Mouse (Mus musculus) heart, adult 11 months (tissue): ENCODE results near the gene Ccdc126.
A peak's percentile ranks its signal among the peaks of the same experiment; 100 is the strongest.

ENCODE experiments used
- DNase-seq: peaks from one replicate; pipeline ENCODE4 v3.0.0; 2022

The Ccdc126 gene

GRCm38 (mm10) chr6:49318966-49319594 lies at the start of gene Ccdc126:
Ccdc126 (plus strand) TSS chr6:49319274.
- peak; percentile 100 for DNase-seq

DNA sequence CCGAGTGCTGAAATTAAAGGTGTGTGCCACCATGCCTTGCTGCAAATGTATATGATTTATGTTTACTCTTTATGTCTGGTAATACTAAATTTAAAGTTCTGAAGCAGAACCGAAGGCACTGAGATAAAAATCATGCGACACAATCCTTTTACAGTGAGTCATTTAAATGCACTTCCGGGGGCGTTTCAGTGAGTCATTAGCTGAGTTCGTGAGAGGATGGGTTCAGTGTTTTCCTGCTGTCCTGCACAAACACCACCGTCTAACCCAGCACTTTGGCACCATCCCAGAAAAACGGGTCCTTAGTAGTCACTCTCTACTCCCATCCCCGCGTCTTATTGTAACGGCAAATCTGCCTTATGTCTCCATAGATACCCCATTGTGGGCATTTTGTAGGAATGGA lies 49.2 kb upstream of the Ccdc126 start:
- DNase-seq, result peak; percentile 43

GRCm38 (mm10) chr6:49271815-49272214 lies 47.3 kb upstream of the Ccdc126 start:
- peak; percentile 56 for DNase-seq

GRCm38 (mm10) chr6:49272863-49273262 lies 46.2 kb upstream of the Ccdc126 start:
- no peak for DNase-seq

- DNase-seq, result no peak
Measured at GRCm38 (mm10) chr6:49273934-49274333, 45.1 kb upstream of the Ccdc126 start.

- no peak for DNase-seq
Measured at GRCm38 (mm10) chr6:49274416-49275091, 44.5 kb upstream of the Ccdc126 start.

DNA sequence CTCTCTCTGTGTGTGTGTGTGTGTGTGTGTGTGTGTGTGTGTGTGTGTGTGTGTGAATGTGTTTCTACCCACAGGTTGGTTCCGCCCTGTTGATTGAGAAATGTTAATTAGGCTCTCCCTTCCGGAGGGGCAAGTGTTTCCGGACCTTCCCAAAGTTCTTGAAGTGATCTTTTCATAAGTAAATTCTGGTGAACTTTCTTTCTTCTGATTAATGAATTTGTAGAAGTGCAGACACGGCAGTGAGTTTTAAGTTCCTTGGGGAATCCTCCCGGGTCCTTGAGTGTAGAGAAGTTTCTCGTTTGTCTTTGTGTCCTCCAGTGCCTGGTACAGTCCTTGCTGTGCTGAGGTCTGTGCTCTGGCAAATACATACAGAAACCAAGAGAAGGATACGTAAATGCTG lies 43.8 kb upstream of the Ccdc126 start:
- DNase-seq, result peak; percentile 14

- peak; percentile 39 for DNase-seq
Measured at GRCm38 (mm10) chr6:49280942-49281341, 38.1 kb upstream of the Ccdc126 start.

DNA sequence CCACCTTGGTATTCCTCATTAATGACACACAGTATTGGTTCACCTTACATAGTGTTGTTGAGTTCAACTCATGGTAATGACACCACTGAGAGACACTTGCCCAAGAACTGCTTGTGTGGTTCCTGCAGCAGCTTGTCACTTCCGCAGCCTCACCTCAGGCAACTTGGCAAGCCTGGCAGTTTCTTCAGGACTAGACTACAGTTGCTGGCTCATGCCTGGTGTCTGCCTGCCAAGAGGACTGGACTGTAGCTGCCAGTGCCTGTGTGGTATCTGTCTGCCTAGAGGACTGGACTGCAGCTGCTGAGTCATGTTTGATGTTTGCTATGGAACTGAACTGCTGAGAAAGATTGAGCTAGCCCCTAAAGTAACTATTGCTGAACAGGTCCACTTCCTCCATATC lies 37.0 kb upstream of the Ccdc126 start:
- DNase-seq, result peak; percentile 96

DNA sequence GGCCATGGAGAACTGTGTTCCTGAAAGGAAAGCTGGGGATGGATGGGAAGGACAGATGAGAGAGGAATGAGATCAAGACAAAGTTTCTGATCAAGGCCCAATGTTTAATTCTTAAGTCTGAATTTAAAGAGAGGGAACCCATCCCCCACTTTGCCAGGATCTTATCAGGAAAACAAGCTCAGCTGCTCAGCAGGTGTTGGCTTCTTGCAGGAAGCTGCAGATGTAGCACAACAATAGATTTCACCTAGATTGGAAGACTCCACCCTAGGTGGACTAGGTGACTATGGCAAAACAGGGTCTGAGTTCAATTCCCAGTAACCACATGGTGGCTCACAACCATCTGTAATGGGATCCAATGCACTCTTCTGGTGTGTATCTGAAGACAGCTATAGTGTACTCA lies 20.8 kb upstream of the Ccdc126 start:
- peak; percentile 50 for DNase-seq

DNA sequence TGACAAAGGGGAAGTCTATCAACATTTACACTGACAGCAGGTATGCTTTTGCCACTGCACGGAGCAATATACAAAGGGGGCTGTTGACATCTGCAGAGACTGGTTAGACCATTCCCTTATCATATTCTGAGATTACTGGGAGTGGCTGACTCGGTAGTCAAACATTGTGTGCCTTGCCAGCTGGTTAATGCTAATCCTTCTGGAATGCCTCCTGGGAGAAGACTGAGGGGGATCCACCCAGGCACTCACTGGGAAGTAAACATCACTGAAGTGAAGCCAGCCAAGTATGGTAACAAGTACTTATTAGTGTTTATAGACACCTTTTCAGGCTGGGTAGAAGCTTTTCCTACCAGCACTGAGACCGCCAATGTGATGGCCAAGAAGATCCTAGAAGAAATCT lies 4.3 kb upstream of the Ccdc126 start:
- peak; percentile 87 for DNase-seq

DNA sequence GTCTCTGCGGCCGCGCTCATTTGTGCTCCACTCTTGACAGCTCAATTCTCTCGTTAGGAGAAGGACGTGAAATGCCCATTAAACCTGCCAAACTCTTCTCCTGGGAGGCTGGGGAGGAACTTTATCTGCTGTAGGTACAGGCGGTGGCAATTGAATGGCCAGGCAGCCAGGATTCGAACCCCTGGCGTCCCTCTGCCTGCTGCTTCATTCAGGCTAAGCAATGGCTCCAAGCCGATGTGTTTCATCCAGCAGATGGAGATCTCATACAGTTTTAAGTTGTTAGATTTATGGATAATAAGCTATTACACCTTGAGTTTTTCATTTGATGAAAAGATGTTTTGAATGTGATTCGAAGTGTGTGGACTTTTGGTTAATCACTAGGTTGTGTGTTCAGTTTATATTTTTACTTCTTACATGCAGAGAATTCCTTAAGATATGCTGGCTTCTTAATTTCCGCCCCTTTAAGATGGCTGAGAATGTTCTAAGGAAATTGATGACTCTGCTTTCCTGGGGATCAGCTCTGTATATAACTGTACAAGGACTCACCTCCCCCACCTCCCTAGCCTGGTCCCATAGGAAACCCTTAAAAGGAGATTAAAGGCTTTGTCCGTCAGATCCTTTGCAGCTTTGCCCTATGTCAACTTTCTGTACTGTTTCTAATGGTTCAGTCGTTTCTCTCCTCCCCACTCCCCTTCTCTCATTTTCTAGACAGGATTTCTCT lies 681 bp downstream of the Ccdc126 start:
- DNase-seq, result no peak

GRCm38 (mm10) chr6:49321341-49321740 lies 2.3 kb downstream of the Ccdc126 start:
- DNase-seq, result peak; percentile 64

DNA sequence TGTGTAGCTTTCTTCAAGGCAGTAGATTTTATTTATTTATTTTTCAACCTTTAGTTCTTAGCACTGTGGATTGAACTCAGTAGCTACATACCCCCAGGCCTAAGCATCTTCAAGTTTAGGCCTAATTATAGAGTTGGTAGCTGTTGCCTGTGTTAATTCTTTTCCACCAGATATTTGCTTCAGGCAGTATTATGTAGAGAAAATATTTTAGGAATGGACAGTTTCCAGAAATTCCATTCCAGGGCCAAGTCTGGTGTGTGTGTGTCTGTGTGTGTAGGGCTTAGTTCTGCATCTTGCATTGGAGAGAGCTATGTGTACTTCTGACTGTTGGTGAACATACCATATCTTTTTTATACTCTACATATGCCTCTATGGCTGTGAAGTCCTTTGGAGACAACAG lies 3.0 kb downstream of the Ccdc126 start:
- DNase-seq, result no peak

DNA sequence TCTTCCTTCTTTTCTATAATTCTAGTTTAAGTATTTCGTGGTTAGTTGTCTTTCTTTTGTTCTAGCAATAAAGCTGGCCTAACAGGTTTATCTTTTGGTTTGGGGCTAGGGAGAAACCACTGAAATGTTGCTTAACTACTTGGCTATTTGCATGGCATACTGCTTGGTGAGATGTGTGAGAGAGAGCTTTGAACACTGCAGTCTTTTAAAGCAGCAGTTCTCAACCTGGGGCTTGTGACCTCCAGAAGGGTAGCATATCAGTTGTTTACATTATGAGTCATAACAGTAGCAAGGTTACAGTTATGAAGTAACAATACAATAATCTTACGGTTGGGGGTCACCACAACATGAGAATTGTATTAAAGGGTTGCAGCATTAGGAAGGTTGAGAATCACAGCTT lies 3.9 kb downstream of the Ccdc126 start:
- DNase-seq, result peak; percentile 59

- DNase-seq, result peak; percentile 66
Measured at GRCm38 (mm10) chr6:49324528-49324927, 5.5 kb downstream of the Ccdc126 start.

DNA sequence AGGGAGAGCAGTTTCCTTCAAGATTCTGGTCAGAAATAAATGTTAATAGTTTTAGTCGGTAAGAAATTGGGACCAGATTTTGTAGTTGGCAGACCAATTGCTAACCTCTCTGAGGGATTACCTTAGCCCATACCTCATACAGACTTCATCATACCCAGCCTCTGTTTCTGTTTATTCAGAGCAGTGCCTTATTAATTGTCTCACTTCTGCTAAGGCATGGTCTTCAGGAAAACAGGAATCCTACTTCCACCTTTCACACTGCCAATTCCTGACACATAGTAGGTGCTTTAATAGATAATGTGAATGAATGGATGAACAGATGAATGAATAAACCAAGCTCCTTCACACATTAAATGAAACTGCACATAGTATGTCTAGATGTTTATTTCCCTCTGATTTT lies 6.2 kb downstream of the Ccdc126 start:
- DNase-seq, result no peak

- DNase-seq, result peak; percentile 51
Measured at GRCm38 (mm10) chr6:49326846-49327245, 7.8 kb downstream of the Ccdc126 start.

DNA sequence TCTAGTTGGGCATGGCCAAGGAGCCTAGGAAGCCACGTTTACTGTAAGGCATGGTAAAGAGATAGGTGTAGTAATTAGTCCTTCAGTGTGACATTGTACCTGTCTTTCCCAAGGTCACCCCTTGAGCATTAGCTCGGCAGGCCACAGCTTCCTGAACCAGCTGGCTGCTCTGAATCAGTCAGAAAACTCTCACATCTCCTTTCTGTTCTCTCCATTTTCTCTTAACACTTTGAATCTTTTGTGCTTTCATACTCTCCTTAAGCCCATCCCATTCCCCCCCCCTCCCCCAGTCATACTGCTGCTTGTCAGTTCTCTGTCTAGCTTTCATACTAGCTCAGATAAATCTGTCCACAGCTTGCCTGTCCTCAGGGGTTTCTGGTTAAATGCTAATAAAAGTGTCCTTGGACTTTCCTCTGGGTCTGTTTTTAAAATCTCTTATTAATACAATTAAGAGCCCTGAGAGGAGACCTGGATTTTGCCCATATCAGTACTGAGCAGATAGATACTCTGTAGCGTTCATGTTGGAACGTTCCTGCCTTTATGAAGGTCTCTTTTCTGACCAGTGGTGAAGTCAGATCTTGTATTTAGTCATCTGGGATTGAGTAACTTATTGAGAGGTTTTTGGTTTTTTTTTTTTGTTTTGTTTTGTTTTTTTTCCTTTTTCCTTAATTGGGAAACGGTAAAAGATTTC lies 12.4 kb downstream of the Ccdc126 start:
- peak; percentile 33 for DNase-seq

DNA sequence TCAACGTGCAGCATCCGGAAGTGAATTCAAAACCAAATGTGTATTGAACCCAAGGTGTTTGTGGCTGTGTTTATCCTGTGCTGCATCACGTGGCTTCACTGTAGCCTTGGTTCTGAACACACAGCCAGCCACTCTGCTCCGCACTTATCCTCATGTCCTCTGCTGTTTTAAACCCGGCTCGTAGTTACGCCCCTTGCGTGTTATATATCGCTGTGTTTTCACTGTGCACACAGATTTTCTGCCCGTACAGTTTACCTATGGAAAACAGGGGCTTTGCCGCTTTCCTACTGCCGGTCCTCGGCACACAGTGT lies 12.9 kb downstream of the Ccdc126 start:
- no peak for DNase-seq

GRCm38 (mm10) chr6:49338566-49338965 lies 19.5 kb downstream of the Ccdc126 start:
- peak; percentile 48 for DNase-seq

DNA sequence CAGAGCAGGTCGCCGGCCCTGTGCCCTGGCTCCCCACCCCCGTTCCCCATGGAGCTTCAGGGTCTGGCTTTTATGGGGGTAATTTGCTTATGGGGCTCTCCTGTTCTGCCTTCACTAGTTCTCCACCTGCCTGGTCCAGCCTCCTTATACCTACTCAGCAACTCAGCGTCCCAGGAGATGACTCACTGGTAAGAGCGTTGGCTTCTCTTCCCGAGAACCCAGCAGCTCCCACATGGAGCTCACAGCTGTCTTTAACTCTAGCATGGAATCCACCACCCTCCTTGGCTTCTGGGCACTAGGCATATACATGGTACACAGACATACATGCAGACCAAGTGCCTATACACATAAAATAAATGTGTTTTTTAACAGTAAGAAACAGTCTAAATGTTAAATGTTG lies 20.1 kb downstream of the Ccdc126 start:
- DNase-seq, result peak; percentile 82

DNA sequence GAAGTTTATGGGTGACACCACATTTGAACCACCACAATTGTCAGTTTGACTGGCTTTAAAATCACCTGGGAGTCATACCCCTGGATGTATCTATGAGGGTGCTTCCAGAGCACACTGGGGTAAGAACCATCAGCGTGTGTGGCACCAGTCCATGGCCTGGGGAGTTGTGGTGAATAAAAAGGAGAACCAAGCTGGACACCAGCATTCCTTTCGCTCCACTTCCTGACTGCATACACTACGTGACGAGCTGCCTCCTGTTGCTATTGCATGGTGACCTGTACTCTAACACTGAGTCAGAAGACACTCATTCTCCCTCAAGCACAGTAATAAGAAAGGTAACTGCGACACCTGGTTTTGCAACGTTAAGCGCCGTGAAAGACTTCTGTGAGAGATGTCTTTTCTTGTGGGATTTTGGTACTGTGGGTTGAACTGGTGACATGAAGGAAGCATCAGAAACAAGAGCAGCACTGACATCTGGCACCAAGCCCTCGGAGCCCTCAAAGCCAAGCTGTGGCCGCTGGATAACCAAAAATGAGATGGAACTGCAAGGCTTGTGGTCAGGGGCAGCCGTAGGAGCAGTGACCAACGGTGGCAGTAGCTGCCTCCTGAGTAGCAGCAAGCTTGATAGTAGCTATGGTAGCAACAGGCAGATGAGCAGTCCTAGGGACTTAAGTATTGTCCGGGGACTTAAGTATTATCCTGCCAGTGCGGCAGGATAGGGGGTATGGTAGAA lies 24.8 kb downstream of the Ccdc126 start:
- no peak for DNase-seq
